Mouse (Mus musculus) CH12F3 (cell line): Measurements from ENCODE around the gene Klhdc10.

Experiments used
- in situ Hi-C: fragments of 300-500 bp; cut with MboI; formaldehyde crosslinking; loops from 2 replicates; pipeline ENCODE4 v1.14.3; 2020; ENCODE audit warnings: low sequenced_read_pairs

Klhdc10 gene

DNA sequence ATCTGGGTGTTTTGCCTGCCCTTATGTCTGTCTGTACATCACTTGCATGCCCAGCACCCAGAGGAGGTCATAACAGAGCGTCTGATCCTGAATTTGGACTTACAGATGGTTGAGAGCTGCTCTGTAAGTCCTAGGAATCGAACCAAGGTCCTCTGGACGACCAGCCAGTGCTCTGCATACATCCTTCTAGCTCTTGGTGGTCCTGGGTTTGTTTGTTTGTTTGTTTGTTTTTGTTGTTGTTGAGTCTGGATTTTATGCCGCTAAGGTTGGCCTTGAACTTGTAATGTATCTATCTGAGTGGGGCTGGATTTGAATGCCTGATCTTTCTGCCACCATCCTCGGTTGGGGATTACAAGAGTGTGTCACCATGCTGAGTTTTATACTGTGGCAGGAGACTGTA lies 1.5 kb upstream of the Klhdc10 start:
- in situ Hi-C loops = loop anchor here (25.0 kb wide), 1 partner anchor 587 kb away; no protein-coding TSS in a partner anchor

DNA sequence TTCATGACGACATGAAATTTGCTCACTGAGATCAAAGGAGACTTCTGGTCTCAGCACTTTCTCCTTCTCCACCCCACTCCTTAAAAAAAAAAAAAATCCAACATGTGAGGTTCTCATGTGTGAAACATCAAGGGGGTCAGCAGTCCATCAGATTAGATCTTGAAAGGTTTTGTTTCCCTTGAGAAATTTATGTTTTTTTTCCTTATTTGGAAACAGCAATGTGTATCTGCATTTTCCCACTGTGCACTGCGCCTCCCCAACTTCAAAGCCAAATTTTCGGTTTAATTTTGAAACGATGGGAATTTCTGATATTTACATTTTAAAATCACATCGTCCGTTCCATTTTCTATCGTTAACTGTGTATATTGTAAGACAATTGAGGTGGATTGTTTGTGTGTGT lies 952 bp upstream of the Klhdc10 start:
- in situ Hi-C loops = loop anchor here (25.0 kb wide), 1 partner anchor 587 kb away; no protein-coding TSS in a partner anchor

DNA sequence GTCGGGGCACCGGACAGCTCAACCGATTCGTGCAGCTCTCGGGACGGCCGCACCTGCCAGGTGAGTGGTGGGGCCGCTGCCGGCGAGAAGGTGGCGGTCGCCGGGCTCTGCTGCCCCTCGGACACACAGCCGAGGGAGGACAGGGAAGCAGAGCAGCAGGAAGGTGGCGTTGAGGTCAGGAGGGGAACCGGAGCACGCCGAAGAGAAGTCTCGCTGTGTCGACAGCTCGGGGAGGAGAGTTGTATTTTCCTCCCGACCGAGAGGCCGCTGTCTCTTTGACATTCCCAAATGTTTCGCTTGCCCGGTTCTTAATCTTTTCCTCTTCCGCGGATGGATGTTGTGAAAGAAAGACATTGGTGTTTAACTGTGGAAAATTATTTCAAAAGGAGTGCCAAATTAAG lies 423 bp downstream of the Klhdc10 start:
- in situ Hi-C loops = loop anchor here (25.0 kb wide), 1 partner anchor 585 kb away; no protein-coding TSS in a partner anchor

DNA sequence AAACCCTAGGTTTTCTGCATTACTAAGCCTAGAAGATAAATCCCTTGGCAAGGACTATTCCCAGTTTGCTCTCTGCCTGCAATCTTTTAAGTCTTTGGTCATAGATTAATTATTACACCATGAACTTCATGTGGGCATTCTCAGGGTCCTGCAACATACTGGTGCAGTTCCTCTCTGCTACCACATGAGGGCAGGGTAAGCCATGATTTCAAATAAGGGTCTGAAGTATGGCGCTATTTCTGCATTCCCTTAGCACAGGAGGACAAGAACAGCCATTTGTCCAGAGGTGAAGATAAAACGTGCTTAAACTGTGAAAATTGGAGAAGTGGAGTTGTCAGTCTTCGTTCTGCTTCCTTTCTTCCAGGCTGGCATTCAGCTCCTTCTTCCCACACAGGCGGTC lies 1.8 kb downstream of the Klhdc10 start:
- in situ Hi-C loops = loop anchor here (25.0 kb wide), 1 partner anchor 584 kb away; no protein-coding TSS in a partner anchor

DNA sequence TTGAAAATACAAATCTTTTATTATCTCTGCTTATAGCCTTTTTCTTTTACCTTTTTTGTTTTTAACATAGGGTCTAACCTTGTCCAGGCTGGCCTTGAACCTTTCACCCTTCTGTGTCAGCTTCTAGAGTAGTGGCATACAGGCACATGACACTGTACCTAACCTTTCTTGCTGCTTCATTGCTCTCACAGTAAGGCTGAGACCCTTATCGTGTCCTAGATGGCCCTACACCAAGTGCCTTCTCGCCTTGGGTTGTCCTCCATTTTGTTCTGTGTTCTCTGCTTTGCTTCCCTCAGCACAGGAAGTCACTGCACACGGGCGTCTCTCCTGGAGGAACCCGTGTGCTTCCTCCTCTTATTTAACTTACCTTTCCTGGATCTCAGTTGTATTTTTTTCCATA lies 3.0 kb downstream of the Klhdc10 start:
- in situ Hi-C loops = loop anchor here (25.0 kb wide), 1 partner anchor 583 kb away; no protein-coding TSS in a partner anchor

DNA sequence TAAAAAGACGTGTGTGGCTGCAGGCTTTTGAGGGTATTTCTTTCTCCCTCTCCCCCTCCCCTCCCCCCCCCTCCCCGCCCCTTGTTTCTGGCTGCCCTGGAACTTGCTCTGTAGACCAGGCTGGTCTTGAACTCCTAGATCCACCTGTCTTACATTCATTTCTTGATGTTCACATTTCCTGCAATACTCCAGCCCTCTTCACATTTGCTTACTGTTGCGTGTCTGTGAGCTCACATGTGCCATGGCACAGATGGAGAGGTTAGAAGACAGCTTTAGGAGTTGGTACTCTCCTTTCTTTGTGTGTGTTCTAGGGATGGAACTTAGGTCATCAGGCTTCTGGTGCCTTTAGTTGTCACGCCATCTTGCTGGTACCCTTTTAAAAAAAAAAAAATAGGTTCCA lies 6.6 kb downstream of the Klhdc10 start:
- in situ Hi-C loops = loop anchor here (25.0 kb wide), 1 partner anchor 579 kb away; no protein-coding TSS in a partner anchor

DNA sequence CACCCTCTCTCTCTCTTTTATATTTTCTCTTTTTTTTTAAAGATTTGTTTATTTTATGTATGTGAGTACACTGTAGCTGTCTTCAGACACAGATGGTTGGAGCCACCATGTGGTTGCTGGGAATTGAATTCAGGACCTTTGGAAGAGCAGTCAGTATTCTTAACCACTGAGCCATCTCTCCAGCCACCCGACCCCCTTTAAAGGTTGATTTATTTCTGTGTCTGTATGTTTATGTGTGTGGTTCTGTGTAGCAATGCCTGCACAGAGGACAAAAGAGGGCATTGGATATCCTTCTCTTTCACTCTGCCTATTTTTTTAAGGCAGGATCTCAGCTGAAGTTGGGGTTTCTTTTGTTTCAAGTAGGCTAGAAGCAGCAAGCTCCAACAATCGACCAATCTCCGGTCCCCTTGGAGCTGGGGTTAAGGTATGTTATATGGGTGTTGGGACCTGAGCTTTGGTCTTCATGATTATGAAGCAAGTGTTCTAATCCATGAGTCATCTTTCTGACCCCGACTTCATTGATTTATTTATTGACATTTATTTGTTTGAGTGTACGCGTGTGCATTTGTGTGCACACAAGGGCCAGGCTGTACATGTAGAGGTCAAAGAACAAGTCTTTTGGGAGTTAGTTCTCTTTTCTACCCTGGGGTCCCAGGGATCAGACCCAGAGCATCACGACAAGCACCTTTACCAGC lies 7.9 kb downstream of the Klhdc10 start:
- in situ Hi-C loops = loop anchor here (25.0 kb wide), 1 partner anchor 578 kb away; no protein-coding TSS in a partner anchor

DNA sequence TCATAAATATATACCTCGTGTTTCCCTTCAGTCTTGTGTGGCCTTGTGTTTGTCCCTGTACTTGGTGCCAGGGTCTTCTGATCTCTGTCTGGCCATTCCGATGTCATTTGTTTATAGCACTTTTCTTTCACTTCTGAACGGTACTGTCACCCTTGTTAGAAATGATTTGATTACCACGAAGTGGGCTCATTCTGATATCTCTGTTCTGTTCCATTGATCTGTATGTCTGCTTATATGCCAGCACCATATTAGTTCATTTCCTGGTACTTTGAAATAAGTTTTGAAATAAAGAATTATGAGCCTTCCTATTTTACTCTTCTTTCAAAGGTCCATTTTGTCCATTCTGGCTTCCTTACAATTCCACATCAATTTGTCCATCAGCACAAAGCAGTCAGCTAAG lies 9.6 kb downstream of the Klhdc10 start:
- in situ Hi-C loops = loop anchor here (25.0 kb wide), 1 partner anchor 576 kb away; no protein-coding TSS in a partner anchor

DNA sequence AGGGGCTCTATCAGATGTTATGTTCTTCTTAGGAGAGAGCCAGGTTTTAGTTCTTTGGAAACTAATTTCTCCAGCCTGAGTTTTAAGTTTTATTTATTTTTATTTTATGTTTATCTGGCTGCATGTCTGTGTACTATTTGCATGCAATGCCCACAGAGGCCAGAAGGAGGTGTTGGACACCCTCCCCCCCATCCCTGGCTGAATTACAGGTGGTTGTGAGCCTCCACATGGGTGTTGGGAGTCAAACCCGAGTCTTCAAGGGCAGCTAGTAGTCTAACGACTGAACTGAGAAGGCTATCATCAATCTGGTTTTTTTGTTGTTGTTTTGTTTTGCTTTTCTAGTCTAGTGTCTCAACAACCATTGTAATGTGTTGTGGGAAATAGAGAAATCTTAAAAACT lies 14.5 kb downstream of the Klhdc10 start:
- in situ Hi-C loops = loop anchor here (25.0 kb wide), 1 partner anchor 571 kb away; no protein-coding TSS in a partner anchor

DNA sequence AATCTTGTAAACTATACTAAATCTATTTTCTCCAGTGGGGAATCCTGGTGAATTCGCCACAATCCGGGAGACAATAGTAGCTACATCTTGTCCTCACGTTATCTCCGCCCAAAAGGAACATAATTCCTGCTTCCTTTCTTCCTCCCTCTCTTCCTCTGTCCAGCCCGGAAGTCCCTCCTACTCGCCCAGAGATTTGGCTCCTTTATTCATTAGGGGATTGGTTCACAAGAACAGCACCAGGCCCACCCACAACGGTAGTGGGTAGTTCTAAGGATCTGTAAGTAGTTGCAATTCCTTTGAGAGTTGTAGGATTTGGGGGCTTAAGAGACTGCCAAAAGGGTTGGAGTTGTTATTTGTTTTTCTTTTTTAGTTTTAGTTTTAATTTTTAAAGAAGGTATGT lies 15.1 kb downstream of the Klhdc10 start:
- in situ Hi-C loops = loop anchor here (25.0 kb wide), 1 partner anchor 570 kb away; no protein-coding TSS in a partner anchor

DNA sequence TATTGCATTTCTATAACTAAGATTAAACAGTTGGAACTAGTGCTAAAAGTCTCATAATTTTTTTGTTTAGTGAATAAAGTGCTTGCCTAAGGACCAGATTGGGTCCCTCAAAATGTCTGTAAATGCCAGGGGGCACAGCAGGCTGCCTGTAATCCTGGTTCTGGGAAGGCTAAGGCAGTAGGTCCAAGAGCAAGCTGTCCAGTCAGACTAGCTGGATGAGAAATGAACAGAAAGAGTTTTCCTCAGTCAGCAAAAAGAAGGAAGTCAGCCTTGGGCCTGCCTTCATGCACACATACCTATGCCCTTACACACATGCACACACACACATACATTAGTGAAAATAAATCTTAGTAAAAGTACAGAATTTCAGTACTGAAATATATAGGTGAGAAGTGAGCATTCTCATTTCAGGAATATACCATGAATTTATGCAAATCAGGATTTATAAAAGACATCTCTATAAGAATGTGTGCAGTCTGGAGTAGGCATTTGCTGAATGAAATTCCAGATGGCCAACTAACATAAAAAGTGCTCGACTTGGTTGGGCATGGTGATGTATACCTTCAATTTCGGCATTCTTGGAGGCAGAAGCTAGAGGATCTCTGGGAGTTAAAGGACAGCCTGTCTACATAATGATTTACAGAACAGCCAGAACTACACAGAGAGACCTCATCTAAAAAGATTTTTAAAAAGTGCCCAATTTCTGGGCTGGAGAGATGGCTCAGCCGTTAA lies 31.0 kb downstream of the Klhdc10 start:
- in situ Hi-C loops = no loop called here

DNA sequence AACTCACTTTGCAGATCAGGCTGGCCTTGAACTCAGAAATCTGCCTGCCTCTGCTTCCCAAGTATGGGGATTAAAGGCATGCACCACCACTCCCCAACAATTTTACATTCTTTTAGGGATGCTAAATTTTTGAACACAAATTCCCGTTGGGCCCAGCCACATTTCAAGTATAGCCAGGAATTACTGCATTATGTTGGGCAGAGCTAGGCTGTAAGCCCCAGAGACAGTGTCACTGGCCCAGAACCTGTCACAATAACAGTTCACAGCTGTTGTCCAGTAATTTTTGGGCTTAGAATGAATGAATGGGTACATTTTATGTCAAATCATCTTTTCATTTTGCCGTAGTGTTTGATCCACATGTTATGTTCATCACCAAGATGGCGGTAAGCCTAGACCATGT lies 34.8 kb downstream of the Klhdc10 start:
- in situ Hi-C loops = no loop called here

DNA sequence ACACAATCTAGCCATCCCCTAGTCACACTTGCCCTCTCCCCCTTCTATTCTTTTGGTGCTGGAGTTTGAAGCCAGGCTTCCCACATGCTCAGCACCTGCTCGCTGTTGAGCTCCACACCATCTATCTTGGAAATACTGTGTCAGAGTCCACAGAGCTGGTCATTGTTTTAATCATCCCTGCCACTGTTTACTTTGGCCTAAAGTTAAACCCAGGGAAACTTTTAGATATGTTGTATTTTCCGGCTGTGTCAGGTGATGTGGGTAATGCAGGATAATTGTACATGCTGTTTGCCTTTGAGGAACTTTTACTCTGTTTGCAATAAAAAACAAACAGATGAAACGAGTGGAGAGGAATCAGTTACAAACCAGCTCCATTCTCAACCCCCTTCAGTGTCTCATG lies 35.4 kb downstream of the Klhdc10 start:
- in situ Hi-C loops = no loop called here

DNA sequence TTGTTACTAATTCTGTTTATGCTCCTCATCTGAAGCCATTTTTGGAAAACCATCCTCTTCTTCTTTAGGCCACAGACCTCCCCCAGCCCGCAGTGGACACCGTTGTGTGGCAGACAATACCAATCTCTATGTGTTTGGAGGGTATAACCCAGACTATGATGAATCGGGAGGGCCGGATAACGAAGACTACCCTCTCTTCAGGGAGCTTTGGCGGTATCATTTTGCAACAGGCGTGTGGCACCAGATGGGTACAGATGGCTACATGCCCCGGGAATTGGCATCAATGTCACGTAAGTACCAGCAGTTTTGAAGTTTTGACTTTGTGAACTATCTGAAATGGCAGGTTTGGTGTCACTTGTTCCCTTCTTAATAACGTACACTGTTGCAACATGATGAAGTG lies 37.9 kb downstream of the Klhdc10 start:
- in situ Hi-C loops = no loop called here

DNA sequence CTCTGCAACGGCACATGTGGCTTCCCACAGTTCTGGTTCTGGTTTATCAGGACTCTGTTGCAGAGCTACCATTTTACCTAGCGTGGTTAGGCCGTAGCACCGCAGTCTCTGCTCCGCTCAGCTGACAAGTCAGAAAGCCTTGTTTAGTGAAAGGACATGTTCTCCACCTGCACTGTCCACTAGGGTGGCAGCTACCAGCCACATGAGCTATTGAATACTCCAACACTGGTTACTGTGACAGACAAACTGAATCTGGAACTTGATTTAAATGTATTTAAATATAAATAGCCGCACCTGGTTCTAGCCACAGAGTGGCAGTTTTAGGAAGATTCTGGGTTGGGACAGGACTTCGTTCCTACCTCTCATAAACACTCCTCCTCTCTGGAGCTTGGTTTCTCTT lies 55.3 kb downstream of the Klhdc10 start:
- in situ Hi-C loops = no loop called here

DNA sequence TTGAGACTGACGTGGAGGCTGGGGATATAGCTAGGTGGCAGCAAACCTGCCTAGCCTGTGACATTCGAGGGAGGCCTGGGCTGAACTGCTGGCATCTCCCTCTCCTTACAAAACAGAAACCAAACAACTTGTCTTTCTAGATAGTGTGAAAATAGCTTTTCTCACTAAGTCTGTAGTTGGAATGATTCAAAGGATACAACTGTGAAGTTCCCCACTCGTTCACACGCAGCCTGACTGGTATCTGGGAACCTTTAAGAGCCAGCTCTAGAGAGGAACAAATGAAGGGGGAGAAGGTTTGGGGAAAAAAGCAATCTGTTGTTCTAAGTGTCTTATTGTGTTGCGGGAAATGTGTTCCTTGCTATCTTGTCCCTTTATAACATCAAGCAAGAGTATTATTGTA lies 57.0 kb downstream of the Klhdc10 start:
- in situ Hi-C loops = no loop called here

DNA sequence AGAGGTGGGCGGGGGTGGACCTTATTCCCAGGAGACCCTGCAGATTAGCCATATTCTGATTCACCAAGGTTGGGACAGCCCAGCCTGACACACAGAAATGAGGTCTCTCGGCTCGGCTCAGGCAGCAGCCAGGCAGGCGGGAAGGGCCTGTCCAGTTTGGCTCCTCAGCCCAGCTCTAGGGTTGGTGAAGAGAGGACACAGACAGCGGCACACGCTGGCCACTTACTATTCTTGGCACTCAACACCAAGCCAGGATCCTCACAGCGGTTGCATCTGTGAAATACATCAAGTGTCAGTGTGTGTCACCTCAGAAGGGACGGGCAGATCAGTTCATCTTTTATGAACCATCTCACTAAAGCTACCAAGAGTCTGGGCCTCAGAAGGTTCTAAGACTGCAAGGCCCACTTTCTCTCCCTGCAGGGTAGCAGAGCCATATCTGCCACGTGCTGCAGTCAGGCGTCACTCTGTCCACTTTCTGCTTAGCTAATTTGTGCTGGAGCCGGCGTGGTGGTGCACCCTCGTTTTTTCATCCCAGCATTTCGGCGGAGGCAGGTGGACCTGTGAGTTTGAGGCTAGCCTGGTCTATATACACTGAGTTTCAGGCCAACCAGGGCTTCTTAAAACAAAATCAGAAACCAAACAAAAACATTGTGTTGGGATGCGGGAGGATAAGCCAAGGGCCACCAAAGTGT lies 57.5 kb downstream of the Klhdc10 start:
- in situ Hi-C loops = no loop called here

DNA sequence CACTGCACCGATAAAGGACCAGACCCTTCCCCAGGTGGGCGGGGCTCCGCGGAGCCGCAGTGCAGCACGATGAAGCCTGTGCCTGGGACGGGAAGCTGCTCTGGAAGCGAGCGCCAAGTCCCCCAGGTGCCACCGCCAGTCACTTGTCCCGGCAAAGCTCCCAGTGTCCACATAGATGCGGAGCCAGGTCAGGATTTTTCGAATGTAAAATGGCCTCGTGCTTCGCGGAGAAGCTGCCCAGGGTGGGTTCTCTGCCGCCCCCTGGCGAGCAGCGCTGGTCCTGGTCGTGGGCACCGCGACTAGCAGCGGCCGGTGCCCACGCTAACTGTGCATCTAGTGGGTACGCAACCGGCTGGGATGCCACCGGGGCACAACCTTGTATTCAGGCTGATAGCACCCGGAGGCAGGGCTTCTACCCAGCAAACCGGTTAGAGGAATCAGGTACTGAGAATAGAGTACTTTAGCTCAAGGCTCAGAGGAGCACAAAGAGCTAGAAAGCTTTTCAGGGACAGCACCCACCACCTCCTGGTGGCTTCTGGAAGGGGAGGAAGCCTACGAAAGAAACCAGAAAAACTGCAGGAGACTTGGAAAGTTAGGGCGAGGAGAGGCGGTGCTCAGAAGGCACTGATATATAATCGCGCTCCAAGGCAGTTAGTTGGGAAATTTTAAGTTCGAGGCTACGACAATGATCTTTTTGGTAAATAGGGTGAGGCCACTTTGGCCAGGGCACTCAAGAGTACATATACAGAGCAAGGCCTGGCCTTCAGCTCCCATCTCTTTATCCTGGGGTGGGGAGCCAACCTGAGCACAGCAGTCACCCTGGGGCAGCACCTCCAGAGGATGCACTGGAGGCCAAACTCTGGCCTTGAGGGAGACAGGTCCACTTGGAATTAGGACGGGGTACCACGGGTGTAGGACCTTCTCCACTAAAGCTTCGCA lies 58.4 kb downstream of the Klhdc10 start:
- in situ Hi-C loops = no loop called here

DNA sequence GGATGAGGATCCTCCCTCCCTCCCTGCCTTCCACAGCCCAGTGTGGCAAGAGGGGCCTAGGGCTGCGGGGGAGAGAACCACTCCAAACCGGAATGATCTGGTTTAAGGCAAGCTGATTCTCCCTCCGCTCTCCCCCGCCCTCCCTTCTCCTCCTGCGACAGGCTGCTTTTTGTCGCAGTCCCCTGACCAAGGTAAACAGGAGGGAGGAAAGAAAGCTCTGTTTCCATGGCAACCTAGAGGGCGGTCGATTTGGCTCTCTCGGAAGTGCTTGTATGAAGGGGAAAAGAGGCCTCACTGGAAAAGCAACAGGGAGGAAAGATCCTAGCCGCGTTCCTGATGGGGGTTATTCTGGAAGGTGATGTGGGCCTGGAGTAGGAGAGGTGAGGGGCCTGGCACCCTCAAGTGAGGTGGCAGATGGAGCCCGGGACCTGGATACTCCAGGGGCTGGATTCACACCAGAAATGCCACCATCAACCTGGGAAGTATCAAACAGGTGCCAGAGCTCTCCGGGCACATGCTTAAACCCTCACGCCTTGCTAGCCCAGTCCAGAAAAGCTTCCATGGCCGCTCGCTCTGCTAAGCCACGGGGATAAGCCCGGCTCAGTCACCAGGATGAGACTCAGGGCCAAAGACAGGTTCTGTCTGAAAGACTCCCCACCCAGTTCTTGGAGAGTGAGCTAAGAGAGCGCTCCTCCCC lies 59.2 kb downstream of the Klhdc10 start:
- in situ Hi-C loops = no loop called here
